Comparison of ENCODE assay signal across 7 mouse cellular contexts in genomic region chr3:21524426-21524937, GRCm38 (mm10).
DNase-seq lines count a peak whose midpoint lies in the region; ATAC-seq lines count a peak whose summit lies in the region.

No protein-coding gene starts in this region.

- peak overlapping the region; percentile 16; the same call in 1 of the 2 replicates for H3K27ac ChIP-seq in embryonic facial prominence, embryonic 14.5 days (replicated peaks; ENCODE audit: low read depth, low read length)
- H3K27ac ChIP-seq in heart, embryonic 11.5 days (ENCODE audit: low read depth, low read length): peak overlapping the region; percentile 6; the same call in 1 of the 2 replicates

- ATAC-seq in embryonic facial prominence, embryonic 14.5 days (ENCODE audit: low read depth): peak; percentile 82
- ATAC-seq in heart, embryonic 11.5 days (replicated peaks; ENCODE audit: insufficient number of reproducible peaks, low FRiP score, low TSS enrichment): no peak
- ATAC-seq in megakaryocyte-erythroid progenitor cell, adult 5-6 weeks (replicated peaks; ENCODE audit: low FRiP score, low TSS enrichment, poor library complexity, severe bottlenecking): no peak

- H3K9ac ChIP-seq in embryonic facial prominence, embryonic 14.5 days (ENCODE audit: low read depth, low read length): no peak overlapping the region
- H3K9ac ChIP-seq in heart, embryonic 11.5 days (ENCODE audit: low read depth, low read length): no peak overlapping the region

- no peaks in the 10 kb centered on the region for H3K27me3 ChIP-seq in embryonic facial prominence, embryonic 14.5 days (replicated peaks; ENCODE audit: control insufficient read depth, insufficient read depth, low read length)
- no peaks in the 10 kb centered on the region for H3K27me3 ChIP-seq in heart, embryonic 11.5 days (ENCODE audit: control insufficient read depth, insufficient read depth, low read length)

- intact Hi-C loops in left cerebral cortex, postnatal 14 days (cut with DNase I): no loop called here

- no peaks in the 10 kb centered on the region for H3K36me3 ChIP-seq in embryonic facial prominence, embryonic 14.5 days (ENCODE audit: control insufficient read depth, insufficient read depth, low read length)
- H3K36me3 ChIP-seq in heart, embryonic 11.5 days (ENCODE audit: control insufficient read depth, insufficient read depth, low read length): no peaks in the 10 kb centered on the region

- H3K4me1 ChIP-seq in embryonic facial prominence, embryonic 14.5 days (ENCODE audit: control insufficient read depth, insufficient read depth, low read length): 0 out of 2 replicates have a peak, but pooled peaks cover 2% of the 10 kb centered on the region
- no peaks in the 10 kb centered on the region for H3K4me1 ChIP-seq in heart, embryonic 11.5 days (ENCODE audit: control insufficient read depth, insufficient read depth, low read length)

- H3K9me3 ChIP-seq in embryonic facial prominence, embryonic 14.5 days (ENCODE audit: control insufficient read depth, low read length): peaks cover 6% of the 10 kb centered on the region
- no peaks in the 10 kb centered on the region for H3K9me3 ChIP-seq in heart, embryonic 11.5 days (replicated peaks; ENCODE audit: control insufficient read depth, low read length)

- DNase-seq in adipocyte (ENCODE audit: low spot score): peak; percentile 39
- peak; percentile 91 for DNase-seq in embryonic facial prominence, embryonic 14.5 days (ENCODE audit: low spot score)
- DNase-seq in left cerebral cortex, postnatal 14 days (ENCODE audit: low spot score in 2 of 2): peak; percentile 26 to 35
- no peak for DNase-seq in ovary, postnatal 10 days (ENCODE audit: low spot score)
- DNase-seq in kidney, postnatal 4 days: no peak

- H3K4me3 ChIP-seq in embryonic facial prominence, embryonic 14.5 days (ENCODE audit: low read depth, low read length): no peak overlapping the region
- H3K4me3 ChIP-seq in heart, embryonic 11.5 days (ENCODE audit: low read depth, low read length): no peak overlapping the region

- H3K4me2 ChIP-seq in embryonic facial prominence, embryonic 14.5 days (ENCODE audit: low read depth, low read length): no peak overlapping the region
- no peak overlapping the region for H3K4me2 ChIP-seq in heart, embryonic 11.5 days

- 5% methylated on average over 1 of the region's 1 CpGs for WGBS in embryonic facial prominence, embryonic 14.5 days
- WGBS in heart, embryonic 11.5 days (ENCODE audit: insufficient replicate concordance): 50% methylated on average over 1 of the region's 1 CpGs

Comparison
In these comparisons a context has a peak if more than half of its experiments do, and no peak if none do; other contexts are left out.
1. DNase-seq: peak in adipocyte (single experiment), embryonic facial prominence, embryonic 14.5 days (single experiment) and left cerebral cortex, postnatal 14 days (2 of 2); none in ovary, postnatal 10 days (single experiment) and kidney, postnatal 4 days (0 of 2).